Mouse (Mus musculus) ovary, postnatal 36 days (tissue): ENCODE data around the gene Carmil3.

Experiments
- DNase-seq: peaks from one replicate; pipeline ENCODE4 v3.0.0; 2022; ENCODE audit warnings: low spot score, mixed read lengths

Gene Carmil3

GRCm38 (mm10) chr14:55542268-55542667, 51.8 kb downstream of the Carmil3 start:
- no peak for DNase-seq

DNA sequence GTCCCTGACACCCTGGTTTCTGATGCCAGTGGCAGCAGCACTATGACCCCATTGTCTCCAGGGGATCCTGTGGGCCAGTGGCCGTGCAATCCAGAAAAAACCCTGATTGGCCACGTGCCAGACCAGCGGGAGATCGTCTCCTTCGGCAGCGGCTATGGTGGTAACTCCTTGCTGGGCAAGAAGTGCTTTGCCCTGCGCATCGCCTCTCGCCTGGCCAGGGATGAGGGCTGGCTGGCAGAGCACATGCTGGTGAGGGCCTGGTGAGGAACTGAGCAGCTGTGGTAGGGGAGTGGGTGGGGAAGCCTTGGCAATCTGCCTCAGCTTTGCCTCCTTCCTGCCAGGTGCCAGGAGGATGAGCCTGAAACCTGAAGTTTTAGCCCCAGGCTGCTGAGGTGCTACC, 53.9 kb downstream of the Carmil3 start:
- peak; percentile 19 for DNase-seq

DNA sequence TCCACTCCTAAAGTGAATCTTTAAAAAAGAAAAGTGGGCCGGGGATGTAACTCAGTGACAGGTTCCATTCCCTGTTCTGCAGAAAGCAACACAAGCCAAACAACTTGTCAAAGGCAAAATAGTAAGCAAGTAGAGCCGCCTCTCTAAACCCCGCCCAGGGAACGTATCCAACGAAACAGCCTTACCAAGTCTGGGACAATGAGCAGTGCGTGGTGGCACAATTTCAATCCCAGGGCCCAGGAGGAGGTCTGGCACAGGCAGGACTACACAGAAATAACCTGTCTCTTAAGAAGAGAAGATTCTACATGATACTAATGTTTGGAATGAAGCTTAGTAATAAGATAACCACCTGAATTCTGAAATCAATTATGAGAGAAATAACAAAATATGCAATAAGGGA, 59.7 kb downstream of the Carmil3 start:
- DNase-seq: no peak

DNA sequence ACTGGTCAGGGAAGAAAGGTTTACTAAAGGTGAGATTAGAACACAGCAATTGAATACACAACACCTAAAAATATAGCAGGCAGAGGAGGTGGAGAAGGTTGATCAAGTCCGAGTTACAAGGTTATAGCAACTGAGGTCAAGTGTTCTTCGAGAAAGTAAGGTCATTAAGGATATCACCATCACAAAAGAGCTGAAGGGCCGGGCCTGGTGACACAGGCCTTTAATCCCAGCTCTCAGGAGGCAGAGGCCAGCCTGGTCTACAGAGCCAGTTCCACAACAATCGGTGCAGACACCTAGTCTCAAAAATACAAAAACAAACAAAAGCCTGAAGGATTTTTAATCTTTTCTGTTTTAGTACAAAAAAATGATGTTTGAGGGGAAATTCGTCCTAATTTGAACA, 60.9 kb downstream of the Carmil3 start:
- DNase-seq: no peak

DNA sequence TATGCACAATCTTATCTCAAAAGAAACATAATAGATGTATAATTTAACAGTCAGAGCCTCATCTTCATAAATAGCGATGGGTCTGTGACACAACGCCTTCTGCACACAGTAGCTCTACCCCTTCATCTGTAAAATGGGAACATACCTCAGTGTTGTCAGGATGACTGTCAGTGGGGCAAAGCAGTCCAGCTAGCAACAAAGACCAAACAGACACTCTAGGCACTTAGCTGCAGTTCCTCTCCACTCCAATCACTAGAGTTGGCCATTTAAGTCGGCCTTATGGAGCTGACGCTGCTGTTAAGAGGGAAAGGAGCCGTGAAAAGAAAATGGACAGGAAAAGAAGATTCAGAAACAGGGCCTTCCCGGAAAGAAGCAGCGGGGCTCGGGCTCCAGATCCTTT, 61.3 kb downstream of the Carmil3 start:
- DNase-seq: no peak

GRCm38 (mm10) chr14:55554635-55555034, 64.2 kb downstream of the Carmil3 start:
- DNase-seq: no peak

DNA sequence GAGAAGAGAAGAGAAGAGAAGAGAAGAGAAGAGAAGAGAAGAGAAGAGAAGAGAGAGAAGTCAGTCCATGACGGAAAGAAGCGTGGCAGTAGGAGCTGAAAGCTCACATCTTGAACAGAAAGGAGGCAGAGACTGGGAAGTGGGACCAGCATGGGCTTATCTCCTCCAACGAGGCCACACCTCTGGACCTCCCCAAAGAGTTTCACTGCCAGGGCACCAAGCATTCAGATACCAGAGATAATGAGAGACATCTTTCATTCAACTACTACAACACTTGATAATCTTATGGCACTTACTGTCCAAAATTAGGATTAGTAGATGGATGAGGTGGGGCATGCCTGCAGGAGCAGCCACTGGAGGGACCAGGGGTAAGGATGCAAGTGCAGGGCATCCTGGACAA, 65.3 kb downstream of the Carmil3 start:
- no peak for DNase-seq

DNA sequence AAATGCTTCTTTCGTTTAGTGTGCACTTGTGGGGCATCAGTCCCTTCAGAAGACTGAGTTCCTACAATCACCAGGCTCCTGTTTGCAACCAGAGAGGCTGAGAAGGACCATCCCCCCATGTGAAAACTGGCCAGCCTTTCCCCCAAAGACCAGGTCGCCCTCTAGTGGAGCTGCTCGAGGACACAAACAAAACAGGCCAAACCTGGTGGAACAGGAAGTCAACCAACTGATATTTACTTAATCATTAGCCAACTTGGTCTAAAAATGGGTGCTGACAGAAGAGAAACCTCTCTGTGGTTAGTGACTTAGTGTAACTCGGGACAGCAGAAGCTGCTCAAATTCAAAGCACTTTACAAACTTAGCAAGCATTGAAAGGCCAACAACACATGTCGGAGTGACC, 66.6 kb downstream of the Carmil3 start:
- peak; percentile 77 for DNase-seq

GRCm38 (mm10) chr14:55557587-55557986, 67.1 kb downstream of the Carmil3 start:
- DNase-seq: no peak
